Mouse (Mus musculus) frontal cortex, adult (tissue): Measurements from ENCODE around the gene Spata31d1a.

Experiments
- ATAC-seq: cut with Nextera tagmentation; 2 replicates; pipeline ENCODE4 v1.9.2; 2017; ENCODE audit warnings: mild to moderate bottlenecking, moderate library complexity, mixed read lengths; ENCODE audit not compliant: low TSS enrichment

Gene Spata31d1a

DNA sequence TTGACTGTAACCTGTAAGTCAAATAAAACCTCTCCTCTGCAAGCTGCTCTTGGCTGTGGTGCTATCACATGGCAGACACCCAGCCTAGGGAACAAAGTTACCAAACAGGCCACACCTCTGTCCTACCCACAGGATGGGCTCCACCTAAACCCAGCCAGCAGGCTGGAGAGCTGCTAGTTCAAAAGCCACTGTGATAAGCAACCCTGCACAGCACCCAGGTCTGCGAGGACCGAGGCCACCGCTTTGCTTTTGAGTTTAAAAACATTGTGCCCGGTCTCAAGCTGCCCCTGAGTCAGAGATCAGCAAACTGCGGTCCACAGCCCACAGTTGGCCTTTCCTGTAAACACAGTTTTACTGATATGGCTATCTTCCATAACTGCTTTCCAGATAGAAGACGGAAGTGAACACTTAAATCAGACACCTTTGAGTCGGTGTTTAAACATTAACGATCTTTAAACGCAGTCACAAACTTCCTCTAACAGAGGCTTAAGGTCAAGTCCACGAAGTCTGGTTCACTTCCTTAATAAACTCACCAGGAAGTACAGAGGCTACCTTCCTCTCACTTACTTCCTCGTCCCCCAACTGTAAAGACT is 41.5 kb downstream of the Spata31d1a start:
- no peak for ATAC-seq

DNA sequence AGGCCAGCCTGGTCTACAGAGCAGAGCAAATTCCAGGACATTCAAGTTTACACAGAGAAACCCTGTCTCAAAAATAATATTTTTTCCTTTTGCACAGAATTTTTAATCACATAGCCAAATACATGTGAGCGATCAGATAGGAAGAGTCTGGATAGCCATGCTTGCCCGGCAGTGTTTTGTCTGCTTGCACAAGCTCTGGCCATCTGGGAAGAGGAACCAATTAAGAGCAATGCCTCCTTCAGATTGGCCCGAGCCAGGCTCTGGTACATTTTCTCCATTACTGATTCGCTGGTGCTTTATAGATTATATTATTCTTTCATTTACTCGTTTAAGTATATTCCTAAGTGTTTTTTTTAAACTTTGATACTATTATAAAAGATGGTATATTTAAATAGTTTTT is 42.4 kb downstream of the Spata31d1a start:
- ATAC-seq: no peak

DNA sequence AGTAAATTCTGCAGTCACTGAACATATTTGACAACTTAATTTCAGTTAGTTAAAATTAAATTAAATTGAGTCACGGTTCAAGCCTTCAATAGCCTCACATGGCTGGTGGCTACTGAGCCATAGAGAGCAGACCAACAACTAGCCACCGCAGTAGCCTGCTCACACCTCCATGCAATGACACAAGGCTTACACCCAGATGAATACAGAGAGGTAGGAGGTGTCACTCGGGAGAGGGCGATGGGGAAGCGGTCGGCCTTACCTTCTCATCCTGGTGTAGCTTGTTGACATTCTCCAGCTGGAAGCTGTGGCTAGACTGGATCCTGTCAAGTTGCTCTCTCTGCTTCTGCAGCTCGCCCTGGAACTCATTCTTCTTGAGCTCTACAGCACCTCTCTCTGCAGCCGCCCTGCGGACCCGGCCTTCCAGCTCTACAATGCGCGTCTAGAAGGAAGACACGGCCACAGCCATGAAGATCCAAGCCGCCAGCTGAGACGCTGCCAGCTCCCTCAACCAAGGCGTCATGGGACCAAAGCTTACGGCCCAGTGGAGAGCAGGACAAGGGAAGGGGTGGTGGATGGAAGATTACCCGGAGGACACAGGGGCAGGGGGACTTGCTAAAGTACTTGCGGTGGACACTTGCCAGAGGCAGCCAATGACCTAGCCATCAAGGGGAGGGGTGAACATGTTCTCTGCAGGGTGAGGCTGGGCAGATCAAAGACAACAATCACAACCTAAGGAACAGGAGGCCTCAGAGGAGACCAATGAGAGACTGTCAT is 46.0 kb downstream of the Spata31d1a start:
- ATAC-seq: no peak

DNA sequence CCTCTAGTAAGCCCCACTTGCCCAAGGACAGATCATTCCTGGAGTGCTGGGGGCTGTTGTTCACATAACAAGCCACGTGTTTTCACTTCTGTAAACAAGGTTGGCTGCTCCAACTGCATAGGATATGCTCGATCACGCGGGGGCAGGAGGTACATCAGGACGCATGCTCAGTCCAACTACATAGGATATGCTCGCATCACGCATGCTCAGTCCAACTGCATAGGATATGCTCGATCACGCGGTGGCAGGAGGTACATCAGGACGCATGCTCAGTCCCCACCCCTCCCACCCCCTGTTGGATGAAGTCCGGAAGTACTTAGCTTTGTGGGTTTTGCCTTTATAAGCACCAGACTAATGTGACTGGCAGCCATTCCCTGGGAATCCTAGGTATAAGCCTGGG is 48.2 kb downstream of the Spata31d1a start:
- no peak for ATAC-seq

DNA sequence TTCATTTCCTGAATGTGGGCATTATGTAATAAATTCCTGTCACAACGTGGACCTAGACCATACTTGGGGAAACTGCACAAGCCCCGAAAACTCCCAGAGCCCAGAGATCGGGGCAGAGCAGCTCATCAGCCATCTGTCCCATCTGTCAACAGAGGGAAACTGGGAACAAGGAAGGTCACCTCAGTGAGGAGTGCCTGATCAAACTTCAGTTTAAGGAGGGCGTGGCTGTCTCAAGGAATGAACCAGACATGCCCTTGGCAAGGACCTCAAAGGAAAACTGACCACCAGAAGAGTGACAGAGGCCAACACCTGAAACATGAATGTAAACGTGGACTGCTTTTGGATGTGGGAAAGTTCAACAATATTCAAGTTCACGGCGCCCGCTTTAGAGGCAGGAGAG is 48.7 kb downstream of the Spata31d1a start:
- no peak for ATAC-seq

DNA sequence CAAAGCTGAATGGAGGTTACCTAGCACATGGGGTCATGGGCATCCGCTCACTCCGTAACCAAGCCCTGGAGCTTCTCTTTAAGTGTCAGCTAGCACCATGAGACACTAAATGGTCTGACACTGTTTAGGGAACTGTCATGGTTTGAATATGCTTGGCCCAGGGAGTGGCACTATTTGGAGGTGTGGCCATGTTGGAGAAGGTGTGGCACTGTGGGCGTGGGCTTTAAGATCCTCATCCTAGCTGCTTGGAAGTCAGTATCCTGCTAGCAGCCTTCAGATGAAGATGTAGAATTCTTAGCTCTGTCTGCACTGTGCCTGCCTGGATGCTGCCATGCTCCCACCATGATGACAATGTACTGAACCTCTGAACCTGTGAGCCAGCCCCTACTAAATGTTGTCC is 49.8 kb downstream of the Spata31d1a start:
- ATAC-seq: no peak

DNA sequence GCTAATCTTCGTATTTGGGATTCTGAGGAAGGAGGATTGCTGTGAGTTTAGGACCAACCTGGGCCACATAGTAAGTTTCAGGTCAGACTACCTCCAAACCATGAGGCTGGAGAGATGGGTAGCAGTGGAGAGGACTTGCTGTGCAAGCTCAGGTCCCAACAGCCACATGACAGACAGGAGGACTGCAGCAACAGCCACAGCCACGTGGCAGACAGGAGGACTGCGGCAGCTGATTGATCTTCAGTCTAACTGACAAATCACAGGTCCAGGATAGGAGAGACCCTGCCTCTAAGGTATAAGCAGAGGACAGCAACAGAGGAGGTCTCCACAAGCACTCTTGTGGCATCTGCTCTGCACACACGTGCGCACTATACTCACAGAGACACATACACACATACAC is 52.3 kb downstream of the Spata31d1a start:
- ATAC-seq: no peak

DNA sequence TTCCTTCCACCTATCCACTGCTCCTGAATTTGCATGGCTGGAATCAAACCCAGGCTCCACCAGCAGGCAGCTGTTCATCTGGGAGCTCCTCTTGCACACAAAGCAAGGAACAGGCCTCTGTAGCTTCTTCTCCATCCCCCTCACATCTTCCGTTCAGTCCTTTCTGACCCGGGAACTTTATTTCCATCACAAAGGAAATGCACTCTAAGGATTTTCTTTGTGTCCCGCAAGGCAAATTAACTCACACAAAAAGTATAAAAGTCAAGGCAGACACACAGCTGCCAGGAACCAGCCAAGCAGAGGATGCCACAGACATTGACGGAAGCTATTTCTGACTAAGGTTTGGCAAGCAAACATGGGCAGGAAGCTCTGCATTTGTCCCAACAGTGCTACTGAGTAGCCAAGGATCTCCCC is 53.1 kb downstream of the Spata31d1a start:
- peak; percentile 71; the same call in 1 of the 2 replicates for ATAC-seq

DNA sequence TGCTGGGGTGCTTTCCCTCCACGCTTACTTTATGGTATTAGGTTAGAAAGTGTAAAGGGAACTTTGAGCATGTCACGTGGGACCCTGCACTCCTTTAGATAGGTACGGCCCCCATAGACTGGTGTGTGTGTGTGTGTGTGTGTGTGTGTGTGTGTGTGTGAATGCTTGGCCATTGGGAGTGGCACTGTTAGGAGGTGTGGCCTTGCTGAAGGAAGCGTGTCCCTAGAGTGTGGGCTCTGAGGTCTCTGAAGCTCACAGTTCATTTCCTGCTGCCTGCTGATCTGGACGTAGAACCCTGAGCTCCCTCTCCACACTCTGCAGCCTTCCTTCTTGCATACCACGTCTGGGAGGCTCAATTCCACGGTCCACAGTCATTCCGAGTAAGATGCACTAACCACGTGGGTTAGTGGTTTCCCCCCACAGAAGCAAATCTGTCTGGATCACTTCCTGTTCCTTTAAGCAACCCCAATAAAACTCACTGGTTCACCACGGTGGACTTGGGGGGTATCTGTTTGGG is 53.8 kb downstream of the Spata31d1a start:
- peak; percentile 25; the same call in 1 of the 2 replicates for ATAC-seq

DNA sequence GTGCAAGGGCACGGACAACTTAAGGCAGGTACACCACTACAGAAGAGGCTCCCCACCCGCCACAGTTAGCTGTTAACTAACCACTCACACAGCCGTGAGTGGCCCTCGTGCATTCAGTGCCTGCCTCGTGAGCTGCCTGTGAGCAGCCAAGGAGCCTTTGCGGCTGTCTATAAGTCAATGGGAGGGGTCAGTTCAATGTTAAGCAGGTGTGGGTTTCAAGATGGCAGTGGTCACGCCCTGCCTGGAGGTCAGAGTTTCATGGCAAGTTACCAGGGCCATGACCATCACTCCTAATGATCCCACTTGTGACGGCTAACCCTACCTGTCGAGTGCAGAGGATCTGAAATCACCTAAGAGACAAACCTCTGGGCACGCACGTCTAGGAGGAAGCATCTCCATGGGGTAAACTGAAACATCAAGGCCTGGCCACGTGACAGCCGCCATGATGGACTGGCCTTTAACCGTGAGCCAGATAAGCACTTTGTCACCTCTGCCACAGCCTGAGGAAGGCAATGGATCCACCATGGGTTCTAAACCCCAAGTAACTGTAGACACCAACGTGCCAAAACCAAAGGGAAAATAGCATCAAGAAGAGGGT is 54.3 kb downstream of the Spata31d1a start:
- no peak for ATAC-seq

DNA sequence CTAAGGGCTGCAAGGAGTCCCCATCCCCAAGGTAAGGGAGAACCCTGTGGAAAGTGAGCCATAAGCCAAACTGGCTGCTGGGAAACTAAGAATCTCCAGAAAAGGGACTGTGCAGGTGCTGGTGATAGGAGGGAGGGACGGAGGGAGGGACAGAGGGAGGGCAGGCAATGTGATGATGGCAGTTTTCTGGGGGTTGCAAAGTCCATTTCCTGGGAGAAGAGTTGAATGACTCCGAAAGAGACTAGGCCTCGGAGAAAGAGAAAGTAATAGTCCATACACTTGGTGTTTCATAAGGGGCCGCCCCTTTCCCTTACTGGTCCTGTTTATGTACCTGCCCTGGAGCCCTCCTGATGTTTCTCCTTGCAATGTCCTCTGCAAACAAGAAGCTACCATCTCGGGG is 55.7 kb downstream of the Spata31d1a start:
- no peak for ATAC-seq

DNA sequence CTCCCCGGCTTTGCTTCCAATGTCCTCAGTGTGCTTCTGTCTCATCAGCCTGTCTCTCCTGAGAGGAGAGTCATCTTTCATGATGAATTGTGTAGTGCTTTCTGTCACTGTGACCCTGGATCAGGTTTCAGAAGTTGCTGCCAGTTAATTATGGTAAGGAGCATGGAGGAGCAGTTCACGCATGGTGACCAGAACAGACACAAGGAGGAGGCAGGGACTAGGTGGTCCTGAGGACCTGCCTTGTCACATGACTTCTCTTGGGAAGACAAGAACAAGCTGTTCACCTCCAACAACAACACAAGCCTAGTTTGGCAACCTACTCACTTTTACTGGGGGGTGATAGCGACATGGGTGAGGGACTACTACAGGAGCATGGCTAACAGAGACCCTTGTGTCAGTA is 57.0 kb downstream of the Spata31d1a start:
- no peak for ATAC-seq

DNA sequence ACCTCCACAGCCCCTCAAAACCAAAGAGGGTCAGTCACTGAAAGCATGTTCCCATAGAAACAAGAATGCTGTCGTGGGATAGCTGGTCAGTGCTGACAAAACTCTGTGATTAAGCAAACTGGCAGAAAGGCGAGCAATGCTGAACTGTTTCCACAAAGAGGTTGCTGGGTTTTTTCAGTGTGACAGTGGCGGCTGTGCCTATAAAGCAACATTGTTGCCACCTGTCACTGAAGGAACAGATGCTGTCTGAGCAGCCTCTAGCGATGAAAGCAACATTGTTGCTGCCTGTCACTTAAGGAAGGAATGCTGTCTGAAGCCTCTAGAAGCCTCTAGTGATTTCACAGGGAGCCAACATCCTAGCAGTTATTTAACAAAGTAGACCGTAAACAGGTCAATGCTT is 57.5 kb downstream of the Spata31d1a start:
- no peak for ATAC-seq
